Comparison of ENCODE assay signal across 1 mouse cellular context in genomic region chr7:140881696-140882468, GRCm38 (mm10).
TF ChIP-seq lines count a peak whose summit lies in the region.

Psmd13 (plus strand) TSS chr7:140881968.
Sirt3 (minus strand) TSS chr7:140882309.

TF ChIP-seq in CH12.LX, 34 proteins besides CTCF, POLR2A, EP300 and RAD21 (continued from another document):
- TF ChIP-seq MAZ (IDR thresholded peaks at IDR 0.05; ENCODE audit: low read depth, low read length) (no peak), E2F4 (IDR thresholded peaks at IDR 0.05; ENCODE audit: insufficient replicate concordance, low read depth, low read length) (no peak), NELFE (IDR thresholded peaks at IDR 0.05; ENCODE audit: low read depth, low read length) (peak; percentile 84), ZC3H11A (IDR thresholded peaks at IDR 0.05; ENCODE audit: low read depth, low read length) (no peak), IRF4 (IDR thresholded peaks at IDR 0.05; ENCODE audit: low read depth, low read length) (no peak; the same call in 1 of the 2 replicates), GABPA (IDR thresholded peaks at IDR 0.05; ENCODE audit: insufficient replicate concordance, low read depth, low read length) (no peak), RCOR1 (conservative IDR thresholded peaks at IDR 0.05; ENCODE audit: low read depth, low read length) (no peak), ELF1 (IDR thresholded peaks at IDR 0.05; ENCODE audit: low read depth, low read length) (peak; percentile 96), KAT2A (IDR thresholded peaks at IDR 0.05; ENCODE audit: insufficient replicate concordance, low read length) (peak; percentile 89; the same call in 1 of the 2 replicates), USF1 (IDR thresholded peaks at IDR 0.05; ENCODE audit: low read depth, low read length) (no peak), TBP (conservative IDR thresholded peaks at IDR 0.05; ENCODE audit: low read depth, low read length) (0 out of 2 replicates have a peak, but pooled peaks have one; percentile 64), UBTF (IDR thresholded peaks at IDR 0.05; ENCODE audit: low read depth, low read length) (no peak), SMC3 (IDR thresholded peaks at IDR 0.05; ENCODE audit: low read depth, low read length) (no peak), NRF1 (IDR thresholded peaks at IDR 0.05; ENCODE audit: low read depth, low read length) (no peak), ZMIZ1 (IDR thresholded peaks at IDR 0.05; ENCODE audit: low read depth, low read length) (0 out of 2 replicates have a peak, but pooled peaks have one; percentile 5), ZKSCAN1 (IDR thresholded peaks at IDR 0.05; ENCODE audit: borderline replicate concordance, low read depth, low read length) (no peak), MEF2A (IDR thresholded peaks at IDR 0.05; ENCODE audit: borderline replicate concordance, low read depth, low read length) (no peak), USF2 (conservative IDR thresholded peaks at IDR 0.05; ENCODE audit: low read depth, low read length) (no peak), HCFC1 (IDR thresholded peaks at IDR 0.05; ENCODE audit: low read depth, low read length) (peak; percentile 91), MAX (IDR thresholded peaks at IDR 0.05; ENCODE audit: low read length) (0 out of 2 replicates have a peak, but pooled peaks have one; percentile 2), ZNF384 (IDR thresholded peaks at IDR 0.05; ENCODE audit: low read depth, low read length) (no peak), SIN3A (IDR thresholded peaks at IDR 0.05; ENCODE audit: low read length) (peak; percentile 98), MAFK (IDR thresholded peaks at IDR 0.05; ENCODE audit: insufficient replicate concordance, low read length) (no peak), BHLHE40 (IDR thresholded peaks at IDR 0.05; ENCODE audit: low read depth, low read length) (no peak), MYC (IDR thresholded peaks at IDR 0.05; ENCODE audit: low read depth, low read length) (no peak), CHD1 (IDR thresholded peaks at IDR 0.05; ENCODE audit: low read depth, low read length) (no peak), ETS1 (conservative IDR thresholded peaks at IDR 0.05; ENCODE audit: low read depth, low read length) (no peak), POLR2AphosphoS2 (IDR thresholded peaks at IDR 0.05; ENCODE audit: low read depth, low read length) (peak; percentile 69; the same call in 1 of the 2 replicates)
TF ChIP-seq in CH12.LX: peak in this region for 12.
